Mouse (Mus musculus) small intestine, adult 2 months (tissue): ENCODE data around the gene Gm49661.

Experiments used
- CTCF ChIP-seq: fragments of 200-500 bp; IDR thresholded peaks from 2 replicates; pipeline ENCODE4 v1.5.1; 2012; ENCODE audit warnings: low read depth, mild to moderate bottlenecking, control low read depth, inconsistent platforms, low read length, moderate library complexity, mixed read lengths; ENCODE audit not compliant: insufficient replicate concordance, insufficient read length; ENCODE audit errors: extremely low read depth
- POLR2A ChIP-seq: fragments of 200-500 bp; IDR thresholded peaks from 2 replicates; pipeline ENCODE4 v1.6.1; 2012; ENCODE audit warnings: low read depth, mild to moderate bottlenecking, control low read depth, inconsistent platforms, low read length, moderate library complexity

- TF ChIP-seq CTCF (no peak), POLR2A (no peak)
Measured at GRCm38 (mm10) chr8:84967532-84968304, 1.5 kb downstream of the Gm49661 start.
